Mouse (Mus musculus) gastrocnemius, postnatal 25 days (tissue): ENCODE data around the gene Nrtn. TPM values are rescaled to one million over a fixed set of nuclear protein-coding genes. Genes with fewer than 3 reads are reported as not detected.

Experiments used
- DNase-seq: peaks from one replicate; pipeline ENCODE4 v3.0.0; 2022
- long read RNA-seq, 2 experiments: library from polyadenylated mRNA; stranded (forward); transcript quantifications; one replicate each; pipeline ENCODE4 v2.0.0; 2021
- total RNA-seq, 2 experiments: library from RNA; stranded (reverse); gene quantifications; 1 replicate in 1 of 2; 2 replicates in 1 of 2; pipeline ENCODE4 v1.2.3; 2021

Nrtn gene
- total RNA-seq: 1 to 10 TPM; 1.9 to 3.1 TPM
- long read RNA-seq, experiment 1, transcript Nrtn-201 (3 exons, 1,023 nt): major isoform, 5 of 6 reads
- long read RNA-seq, experiment 1, partial matches to known transcripts: 1 of 6 reads
- long read RNA-seq, experiment 1, other reads (novel, unspliced or antisense): 0 of 6 reads
- long read RNA-seq, experiment 2, transcript Nrtn-201 (3 exons, 1,023 nt): major isoform, 7 of 7 reads
- long read RNA-seq, experiment 2, partial matches to known transcripts: 0 of 7 reads
- long read RNA-seq, experiment 2, other reads (novel, unspliced or antisense): 0 of 7 reads

DNA sequence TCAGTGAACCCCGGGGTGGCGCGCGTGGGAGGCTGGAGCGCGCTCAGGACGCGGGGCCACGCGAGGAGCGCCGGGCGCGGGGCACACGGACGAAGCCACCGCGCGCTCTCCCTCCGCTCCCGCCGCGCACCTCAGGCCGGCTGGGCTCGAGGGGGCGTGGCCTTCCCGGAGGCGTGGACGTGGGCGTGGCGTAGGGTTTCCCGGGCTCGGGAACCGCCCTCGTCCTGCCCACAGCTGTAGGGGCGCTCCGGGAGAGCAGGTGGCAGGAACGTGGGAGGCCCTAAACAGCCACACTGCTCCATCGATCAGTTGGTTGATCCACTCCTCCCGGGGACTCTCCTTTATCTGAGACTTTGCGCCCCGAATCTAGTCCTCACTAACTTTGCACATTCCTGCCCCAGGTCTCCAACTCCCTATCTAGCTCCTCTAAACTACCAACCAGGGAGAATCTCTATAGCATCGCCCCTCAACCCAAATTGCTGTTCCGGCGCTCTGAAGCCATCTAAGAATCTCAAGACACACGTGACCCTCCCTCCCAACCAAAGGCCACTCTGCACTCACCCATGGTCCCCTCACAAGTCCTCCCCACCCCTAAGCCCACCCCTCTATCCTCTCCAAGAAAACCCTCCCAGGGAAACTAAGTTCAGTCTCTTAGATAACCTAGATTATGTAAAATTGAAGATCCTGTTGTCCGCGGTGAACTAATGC lies at the start of gene Nrtn:
Nrtn (minus strand) TSS at position 115 of the 708 bp plus-strand sequence.
- peak; percentile 71 for DNase-seq

DNA sequence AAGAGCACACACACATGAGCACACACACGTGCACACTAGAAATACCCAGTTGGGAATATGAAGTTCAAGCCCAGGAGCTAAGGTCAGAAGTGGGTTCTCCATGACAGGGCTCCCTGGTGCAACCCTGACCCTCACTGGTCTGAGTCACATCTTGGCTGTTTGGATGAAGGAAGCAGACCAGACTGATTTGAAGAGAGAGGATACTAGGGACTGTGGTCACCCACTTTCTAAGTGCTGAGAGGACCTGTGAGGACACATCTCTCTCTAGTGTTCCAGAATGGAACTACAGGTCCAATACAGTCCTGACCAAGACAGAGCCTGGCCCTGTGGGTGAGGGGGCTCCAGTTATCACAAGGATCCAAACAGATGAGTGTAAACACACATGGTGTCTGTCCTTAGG lies 48.5 kb upstream of the Nrtn start:
- DNase-seq: no peak

DNA sequence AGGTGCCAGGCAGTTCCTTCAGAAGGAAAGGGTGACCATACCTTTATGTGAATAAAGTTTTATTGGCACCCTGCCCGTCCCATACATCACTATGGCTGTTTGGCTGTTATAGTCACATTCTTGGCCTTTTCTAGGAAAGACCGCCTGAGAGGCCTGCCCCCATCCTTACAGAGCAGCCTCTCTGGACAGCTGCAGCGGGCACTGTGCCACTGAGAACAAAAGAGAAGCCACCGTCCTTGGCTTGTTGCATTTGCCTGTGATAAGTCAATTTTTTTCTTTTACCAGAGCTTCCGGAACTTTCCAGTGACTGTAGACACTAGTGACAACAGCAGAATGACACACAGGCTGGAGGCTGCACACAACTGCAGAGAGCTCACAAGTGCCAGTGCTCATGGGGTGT lies 47.6 kb upstream of the Nrtn start:
- no peak for DNase-seq

DNA sequence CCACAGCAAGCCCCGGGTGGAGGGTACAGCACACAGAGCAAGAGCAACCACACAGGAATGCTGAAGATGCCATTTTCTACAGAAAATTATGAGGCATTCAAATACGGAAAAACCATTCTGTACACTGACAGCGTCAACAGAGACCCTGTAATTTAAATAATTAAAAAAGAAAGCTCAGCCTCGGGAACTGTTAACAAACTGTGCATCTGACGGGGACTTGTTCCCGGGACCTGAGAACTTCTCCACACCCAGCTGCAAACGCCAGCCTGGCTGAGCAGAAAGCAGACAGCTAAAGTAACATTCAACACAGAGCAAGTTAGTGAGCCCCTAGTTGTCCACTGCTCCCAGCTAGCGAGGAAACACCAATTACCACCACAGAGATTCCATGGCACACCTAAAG lies 44.7 kb upstream of the Nrtn start:
- DNase-seq: no peak

DNA sequence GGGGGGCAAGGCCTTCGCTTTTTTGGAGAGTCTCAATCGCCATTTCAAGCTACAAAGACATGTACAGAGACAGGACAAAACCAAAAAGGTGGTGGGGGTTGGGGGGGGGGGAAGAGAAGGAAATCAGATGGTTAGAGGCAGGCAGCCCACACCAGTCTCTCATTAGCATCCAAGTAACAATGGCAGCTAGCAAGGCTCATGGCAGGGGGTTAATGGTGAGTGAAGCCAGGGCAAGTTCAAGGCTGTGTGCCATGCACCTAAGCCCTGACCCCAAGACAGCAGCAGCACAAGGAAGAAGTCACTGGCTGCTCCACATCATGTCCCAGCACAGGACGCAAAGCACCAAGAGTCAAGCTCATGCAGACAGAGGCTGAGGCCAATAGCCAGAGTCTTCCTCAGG lies 41.9 kb upstream of the Nrtn start:
- no peak for DNase-seq

DNA sequence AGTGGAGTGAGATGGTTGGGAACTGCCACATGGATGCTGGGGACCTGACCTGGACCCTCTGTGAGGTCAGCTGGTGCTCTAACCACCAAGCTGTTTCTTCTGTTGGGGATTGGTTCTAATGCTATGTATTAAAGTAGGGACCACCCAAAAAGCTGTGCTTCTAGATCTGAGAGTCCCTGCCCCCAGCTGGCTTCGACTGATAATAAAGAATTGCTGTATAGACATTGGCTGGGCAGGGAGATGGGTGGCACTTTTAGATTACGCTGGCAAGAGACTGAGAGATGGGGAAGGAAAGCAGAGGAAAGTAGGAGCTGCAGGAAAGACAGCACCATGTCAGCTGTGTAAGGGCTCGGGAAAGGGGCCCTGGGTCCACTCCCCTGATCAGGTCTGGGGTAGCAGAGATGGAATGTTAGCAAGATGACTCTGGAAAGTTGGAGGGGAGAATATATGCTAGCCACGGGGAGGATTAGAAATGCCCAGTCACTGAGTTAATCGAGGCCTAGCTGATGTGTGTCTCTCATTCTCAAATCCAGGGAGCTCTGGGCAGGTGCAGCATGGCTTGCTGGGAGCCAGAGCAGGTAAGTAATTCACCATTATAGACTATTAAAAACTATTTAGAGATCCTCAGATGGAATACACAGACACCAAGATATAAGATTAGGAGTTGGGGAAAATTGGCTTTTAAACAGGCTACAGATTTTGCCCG lies 36.4 kb upstream of the Nrtn start:
- DNase-seq: no peak

DNA sequence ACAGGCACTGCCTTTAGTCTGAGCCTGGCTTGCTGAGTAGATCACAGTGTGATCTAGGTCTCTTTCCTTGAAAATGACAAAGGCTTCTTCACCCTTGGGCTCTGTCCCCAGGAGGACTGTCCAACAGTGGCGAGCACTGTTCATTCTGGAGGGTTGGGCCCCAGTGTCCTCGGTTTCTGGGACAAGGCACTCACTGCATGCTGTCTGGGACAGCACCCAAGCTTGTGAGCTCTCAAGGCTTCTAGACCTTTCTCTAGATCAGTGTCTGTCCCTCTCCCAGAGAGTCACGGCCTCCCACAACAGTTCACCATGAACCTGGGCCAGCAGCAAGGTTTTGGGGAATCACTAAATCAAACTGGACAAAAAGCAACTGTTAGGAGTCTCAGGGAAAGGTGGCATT lies 35.3 kb upstream of the Nrtn start:
- DNase-seq: no peak

DNA sequence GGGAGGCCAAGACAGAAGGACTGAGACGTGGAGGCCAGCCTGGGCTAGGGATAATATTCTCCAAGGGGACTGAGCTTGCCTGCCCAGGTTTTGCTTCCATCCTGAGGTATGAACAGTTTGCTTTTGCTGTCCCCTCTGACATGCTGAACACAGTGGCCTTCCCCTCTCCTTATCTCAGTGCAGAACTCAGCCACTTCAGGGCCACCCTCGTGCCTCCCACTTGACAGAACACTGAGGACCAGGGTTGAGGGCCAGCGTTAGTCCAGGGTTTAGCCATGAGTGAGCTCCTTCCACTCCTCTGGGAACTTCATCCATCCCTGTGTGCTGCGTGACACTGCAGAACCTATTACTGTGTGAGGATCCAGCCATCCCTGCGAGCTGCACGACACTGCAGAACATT lies 32.0 kb upstream of the Nrtn start:
- no peak for DNase-seq

DNA sequence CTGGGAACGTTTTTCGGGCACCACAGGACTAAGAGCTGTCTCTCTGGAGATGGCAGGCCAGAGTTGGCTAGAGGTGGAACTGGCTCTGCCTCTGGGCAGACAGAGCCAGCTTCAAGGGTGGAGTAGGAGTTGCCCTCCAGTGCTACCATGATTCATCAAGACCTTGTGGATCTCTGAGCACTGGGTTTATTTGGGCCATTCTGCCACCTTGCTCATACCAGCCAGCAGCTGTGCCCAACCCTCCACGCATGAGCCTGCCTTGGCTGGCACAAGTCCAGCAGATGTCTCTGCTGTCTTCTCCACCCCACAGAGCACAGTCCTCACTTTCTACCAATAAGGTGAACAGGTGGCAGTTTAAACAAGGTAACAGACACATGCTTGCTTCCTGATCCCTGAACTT lies 31.6 kb upstream of the Nrtn start:
- DNase-seq: no peak

DNA sequence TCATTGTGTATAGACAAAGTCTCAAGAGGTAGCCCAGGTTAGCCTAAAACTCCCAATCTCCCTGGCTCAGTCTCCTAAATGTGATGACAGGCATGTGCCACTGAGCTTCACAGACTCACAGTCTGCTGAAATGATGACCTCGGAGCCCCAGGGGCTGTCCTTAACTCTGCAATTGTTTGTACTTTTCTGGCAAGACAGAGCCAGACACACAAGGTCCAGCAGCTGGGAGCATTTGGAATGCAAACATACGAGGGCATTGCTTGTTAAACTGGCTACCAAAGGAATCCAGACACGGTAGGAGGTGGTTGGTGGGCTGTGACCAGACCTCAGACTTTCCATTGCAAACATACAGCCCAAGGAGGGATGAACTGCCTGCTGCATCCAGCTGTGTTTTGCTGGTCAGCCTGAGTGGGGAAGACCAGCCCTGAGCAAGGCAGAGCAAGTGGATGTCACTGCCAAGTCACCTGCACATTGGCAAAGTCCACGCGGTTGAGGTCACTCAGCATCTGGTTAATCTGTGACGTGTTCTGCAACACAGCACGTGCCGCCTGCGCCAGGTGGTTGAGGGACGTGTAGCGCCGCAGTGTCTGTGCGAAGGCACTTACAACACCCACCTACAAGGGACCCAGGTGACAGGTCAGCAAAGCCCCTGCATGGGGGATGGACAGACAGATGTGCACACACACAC lies 23.1 kb upstream of the Nrtn start:
- DNase-seq: no peak

DNA sequence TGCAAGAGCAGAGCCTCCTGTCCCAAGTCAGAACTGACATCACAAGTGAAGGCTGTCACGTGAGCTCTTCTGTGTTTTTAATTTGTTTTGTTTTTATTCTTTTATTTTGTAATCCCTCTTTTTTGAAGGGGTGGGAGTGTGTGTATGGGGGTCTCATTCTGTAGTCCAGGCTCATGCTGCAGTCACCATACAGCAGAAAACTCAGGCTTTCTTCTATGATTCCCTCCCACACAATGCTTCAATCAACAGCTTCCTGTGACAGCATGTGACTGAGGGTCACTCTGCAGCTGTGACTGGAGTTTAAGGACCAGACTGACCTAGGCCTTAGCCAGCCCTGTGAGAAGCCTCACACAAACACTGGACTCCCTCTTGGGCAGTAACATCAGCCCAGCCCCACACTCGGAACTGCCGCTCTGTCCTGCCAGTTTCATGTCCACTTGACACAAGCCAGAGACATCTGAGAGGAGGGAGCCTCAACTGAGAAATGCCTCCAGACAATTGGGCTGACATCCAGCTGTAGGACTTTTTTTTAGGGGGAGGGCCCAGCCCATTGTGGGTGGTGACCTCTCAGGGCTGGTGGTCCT lies 21.5 kb upstream of the Nrtn start:
- DNase-seq: no peak

DNA sequence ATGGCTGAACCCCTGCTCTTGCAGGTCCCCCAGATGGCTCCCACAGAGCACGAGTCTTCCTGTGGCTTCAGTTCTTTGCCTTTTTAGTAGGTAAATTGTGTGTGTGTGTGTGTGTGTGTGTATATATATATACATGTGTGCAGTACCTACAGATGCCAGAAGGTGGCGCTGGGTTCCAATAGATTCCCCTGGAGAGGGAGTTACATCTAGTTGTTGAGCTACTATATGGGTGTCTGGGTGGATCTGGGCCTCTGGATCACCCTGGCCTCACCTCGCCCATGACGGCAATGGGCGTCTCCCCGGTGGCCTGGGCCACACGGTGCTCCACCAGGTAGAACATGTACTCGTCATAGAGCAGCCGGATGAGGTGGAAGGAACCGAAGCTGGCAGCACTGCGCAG lies 20.2 kb upstream of the Nrtn start:
- DNase-seq: no peak

DNA sequence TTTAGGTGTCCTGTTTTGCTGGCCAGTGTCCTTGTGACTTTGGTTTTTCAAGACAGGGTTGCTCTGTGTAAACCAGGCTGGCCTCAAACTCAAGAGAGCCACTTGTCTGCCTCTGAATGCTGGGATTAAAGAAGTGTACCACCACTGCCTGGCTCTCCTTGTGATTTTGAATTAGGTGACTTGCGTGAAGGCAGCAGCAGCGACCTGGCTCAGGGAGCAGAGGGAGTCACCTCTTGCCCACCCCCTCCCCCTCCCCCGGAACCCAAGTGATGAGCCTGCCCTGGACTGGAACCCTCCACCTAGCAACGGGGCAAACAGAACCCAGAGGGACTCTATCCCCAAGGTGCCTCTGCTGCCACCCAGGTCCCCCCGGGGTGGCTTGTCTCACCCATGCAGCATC lies 12.6 kb upstream of the Nrtn start, which contains the start of gene Prr22:
Prr22 (plus strand) TSS at position 301 of the 400 bp plus-strand sequence.
- DNase-seq: no peak

DNA sequence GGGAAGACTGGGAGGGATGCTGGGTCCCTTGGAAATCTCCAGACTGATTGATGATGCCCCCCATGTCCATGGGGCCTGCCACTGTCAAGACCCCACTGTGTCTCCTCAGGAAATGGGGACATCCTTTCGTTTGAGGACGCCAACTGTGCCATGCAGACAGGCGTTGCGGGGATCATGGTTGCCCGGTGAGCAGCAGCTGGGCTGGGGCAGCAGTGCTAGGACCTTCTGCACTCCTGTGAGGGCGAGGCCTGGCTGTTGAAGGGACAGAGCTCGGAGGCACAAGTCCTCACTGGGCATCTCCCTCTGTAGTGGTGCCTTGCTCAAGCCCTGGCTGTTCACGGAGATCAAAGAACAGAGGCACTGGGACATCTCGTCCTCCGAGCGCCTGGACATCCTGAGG lies 11.6 kb upstream of the Nrtn start:
- DNase-seq: no peak

DNA sequence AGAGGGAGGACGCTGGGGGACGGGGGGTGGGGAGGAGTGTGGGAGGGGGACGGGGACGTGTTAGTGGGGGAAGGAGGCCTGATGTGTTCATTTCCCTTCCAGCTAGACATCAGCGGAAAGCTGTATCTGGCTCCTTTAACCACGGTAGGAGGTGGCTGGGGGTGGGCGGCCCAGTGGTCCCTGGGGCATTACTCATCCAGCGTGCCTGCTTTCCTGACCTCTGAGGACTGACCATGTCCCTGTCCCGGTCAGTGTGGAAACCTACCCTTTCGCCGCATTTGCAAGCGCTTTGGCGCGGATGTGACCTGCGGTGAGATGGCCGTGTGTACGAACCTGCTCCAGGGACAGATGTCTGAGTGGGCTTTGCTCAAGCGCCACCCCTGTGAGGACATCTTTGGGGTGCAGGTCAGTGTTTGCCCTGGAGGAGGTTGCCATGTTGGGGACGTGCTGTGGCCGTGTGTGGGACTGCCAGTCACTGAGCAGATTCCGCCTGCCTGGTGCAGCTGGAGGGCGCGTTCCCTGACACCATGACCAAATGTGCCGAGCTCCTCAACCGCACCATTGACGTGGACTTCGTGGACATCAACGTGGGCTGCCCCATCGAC lies 10.3 kb upstream of the Nrtn start:
- no peak for DNase-seq

DNA sequence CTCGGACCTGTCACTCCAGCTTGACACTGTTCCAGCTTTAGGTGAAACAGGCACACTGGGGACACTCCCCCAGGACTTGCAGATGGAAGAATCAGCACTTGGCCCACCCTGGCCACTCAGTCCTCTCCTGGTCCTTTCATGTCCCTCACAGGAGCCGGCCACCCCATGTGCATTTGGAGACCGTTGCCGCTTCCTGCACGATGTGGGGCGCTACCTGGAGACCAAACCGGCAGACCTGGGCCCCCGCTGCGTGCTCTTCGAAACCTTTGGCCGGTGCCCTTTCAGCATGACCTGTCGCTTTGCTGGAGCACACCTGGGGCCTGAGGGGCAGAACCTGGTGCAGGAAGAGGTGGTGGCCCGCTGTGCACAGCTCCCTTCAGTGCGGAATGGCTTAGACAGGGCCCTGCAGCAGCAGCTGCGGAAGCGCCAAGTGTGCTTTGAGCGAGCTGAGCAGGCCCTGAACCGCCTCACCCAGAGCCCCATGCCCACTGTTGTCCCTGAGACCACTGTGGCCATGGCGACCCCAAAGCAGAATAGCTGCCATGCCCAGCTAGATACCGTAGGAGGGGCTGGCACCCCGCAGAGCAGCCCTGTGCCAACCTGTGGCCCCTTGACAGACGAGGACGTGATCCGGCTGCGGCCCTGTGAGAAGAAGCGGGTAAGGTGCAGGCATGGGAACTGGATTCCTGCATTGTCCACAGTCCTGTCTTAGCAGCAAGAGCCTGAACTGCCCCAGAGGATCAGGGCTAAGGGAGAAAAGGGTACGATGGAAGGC lies 9.5 kb upstream of the Nrtn start:
- no peak for DNase-seq

DNA sequence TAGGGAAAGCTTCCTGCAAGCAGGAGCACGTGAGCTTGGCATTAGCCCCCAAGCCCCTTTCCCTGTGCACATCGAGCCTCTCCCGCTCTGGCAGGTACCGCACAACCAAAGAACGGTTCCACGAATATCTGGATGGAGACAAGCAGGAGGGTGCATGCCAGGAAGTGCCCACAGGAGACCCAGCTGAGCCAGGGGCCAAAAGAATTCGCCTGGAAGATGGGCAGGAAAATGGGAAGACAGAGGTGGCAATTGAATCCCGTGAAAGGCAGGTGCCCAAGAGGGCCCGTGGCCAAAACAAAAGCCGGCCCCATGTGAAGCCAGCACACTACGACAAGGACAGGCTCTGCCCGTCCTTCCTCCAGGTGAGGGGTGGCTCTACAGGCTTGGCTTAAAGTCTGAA lies 8.1 kb upstream of the Nrtn start:
- no peak for DNase-seq

DNA sequence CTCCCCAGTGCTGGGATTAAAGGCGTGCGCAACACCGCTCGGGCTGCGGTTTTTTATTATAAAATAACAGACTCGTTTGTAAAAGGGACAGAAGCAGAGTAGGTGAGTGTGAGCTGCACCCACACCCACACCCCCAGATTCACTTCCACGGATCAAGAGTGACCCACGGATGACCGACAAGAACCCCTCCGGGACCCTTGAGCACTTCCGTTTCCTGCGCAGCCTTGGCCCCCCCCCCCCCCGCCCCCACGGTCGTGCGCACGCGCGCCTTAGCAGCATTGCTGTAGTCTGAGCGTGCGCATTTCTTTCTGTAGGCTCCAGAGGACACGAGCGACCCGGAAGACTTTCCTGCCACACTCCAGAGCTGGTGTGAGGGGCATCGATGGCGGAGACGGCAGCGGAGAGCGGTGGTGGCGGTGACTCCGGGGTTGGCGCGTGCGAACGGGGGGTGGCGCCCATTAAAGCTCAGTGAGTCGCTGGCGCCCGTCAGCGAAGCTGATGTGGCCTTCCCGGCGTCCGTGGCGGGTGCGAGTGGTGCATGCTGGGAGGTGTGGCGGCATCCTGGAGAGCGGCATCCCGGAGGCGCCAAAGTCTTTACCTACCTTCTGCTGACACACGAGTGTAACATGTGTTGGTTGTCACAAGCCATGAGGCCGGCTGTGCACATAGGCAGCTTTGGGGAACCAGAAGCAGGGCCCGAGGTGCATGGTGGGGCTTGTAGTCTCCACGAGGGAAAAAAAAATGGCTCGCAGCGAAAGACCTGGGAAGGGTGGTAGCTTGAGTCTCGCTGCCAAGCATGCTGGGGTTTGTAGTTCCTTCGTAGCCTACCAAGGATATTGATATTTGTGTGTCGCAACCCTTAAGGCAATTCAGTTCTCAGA lies 7.4 kb upstream of the Nrtn start, which contains the start of gene Dus3l:
Dus3l (plus strand) TSS at position 284 of the 881 bp plus-strand sequence.
- peak; percentile 88 for DNase-seq

DNA sequence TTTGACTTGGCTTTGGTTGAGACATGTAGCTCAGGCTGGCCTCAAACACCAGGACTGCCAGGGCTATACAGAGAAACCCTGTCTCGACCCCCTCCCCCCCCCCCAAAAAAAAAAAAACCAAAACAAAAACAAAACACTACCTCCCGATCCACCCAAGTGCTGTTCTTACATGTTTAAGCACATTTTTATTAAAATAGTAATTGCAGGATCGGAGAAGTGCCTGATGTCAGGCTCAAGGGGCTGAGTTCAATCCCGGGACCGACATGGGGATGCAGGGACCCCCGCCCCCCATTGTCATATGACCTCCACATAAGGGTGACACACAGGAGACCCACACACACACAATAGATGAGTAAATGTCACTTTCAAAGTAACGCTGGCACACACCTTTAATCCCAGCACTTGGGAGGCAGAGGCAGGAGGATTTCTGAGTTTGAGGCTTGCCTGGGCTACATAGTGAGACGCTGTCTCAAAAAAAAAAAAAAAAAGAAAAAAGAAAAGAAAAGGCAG lies 6.5 kb upstream of the Nrtn start:
- DNase-seq: no peak
